Mouse (Mus musculus) left cerebral cortex, postnatal 36 days (tissue): Measurements from ENCODE around the gene Scamp3. TPM values are rescaled to one million over a fixed set of nuclear protein-coding genes. Genes with fewer than 3 reads are reported as not detected.

Source experiments
- DNase-seq, 2 experiments: peaks; one replicate each; pipeline ENCODE4 v3.0.0; 2021 to 2022; ENCODE audit warnings: low spot score in 2 of 2, mixed read lengths in 1 of 2
- intact Hi-C: fragments of 180-260 bp; cut with DNase I; formaldehyde crosslinking; loops from one replicate; pipeline ENCODE4 v1.15.1; 2025
- total RNA-seq, 2 experiments: library from RNA; stranded (reverse); gene quantifications; 2 replicates each; pipeline ENCODE4 v1.2.3; 2021

Gene Scamp3
- total RNA-seq, 2 experiments from 2014 or later, result 64.0 to 67.2 TPM

DNA sequence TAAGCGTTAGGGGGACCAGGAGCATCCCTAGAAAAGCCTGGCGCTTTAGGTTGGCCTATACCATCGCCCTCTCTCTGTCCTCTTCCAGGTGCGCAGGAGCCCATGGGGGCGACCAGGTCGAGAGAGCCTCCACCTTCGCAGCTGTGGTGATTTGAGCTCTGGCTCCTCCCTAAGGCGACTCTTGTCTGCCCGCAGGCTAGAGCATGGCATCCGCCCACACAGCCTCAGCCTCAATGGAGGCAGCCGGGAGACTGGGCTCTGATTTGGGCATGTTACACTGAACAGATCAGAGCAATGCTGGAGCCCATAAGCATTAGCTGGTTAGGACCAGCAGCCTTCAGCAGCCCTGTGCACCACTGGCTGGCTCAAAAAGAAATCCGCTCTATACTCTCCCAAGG, 11.2 kb downstream of the Scamp3 start:
- DNase-seq, result no peak
- intact Hi-C loops, result no loop called here

DNA sequence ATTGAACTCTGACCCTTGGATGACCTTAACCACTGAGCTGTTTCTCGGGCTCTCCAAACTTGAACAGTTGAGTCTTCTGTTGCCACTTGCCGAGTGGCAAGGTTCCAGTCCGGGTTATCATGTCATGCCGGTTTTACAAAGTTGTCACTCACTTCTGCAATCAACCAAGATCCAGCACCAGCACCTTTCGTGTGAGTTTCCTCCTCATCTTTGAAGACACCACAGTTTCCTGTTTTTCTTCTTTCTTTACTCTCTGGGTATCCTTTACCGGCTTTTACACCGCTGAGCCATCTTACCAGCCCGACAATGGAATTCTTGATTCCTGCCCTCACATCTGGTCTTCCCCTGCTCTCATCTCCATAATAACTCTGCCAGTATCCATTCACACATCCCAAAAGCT, 13.2 kb downstream of the Scamp3 start:
- DNase-seq, result no peak
- intact Hi-C loops, result no loop called here

DNA sequence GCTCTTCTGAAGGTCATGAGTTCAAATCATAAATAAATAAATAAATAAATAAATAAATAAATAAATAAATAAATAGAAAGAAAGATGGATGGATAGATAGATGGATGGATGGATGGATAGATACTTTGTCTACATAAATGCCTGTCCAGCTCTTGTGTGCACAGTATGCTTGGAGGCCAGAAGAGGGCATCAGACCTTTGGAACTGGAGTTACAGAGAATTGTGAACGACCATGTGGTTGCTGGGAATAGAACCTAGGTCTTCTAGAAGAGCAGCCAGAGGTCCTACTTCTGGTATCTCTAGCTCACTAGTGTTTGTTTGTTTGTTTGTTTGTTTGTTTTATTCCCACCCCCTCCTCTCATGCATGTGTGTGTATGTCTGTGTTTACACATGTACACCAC, 16.1 kb downstream of the Scamp3 start:
- intact Hi-C loops, result no loop called here
- no peak for DNase-seq

DNA sequence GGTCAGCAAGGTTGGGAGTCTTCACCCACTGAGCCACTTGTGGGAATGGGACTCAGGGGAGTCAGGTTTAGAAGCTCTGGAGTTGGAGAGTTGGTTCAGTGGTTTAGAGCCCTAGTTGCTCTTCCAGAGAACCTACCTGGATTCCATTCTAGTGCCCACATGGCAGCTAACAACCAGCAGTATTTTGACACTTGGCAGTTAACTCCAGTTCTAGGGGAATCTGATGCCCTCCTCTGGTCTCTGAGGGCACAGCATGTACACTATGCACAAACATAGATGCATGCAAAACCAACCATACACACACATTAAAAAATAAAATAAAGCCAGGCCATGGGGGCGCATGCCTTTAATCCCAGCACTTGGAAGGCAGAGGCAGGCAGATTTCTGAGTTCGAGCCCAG, 16.6 kb downstream of the Scamp3 start:
- intact Hi-C loops, result no loop called here

GRCm38 (mm10) chr3:89195979-89196877, 19.0 kb downstream of the Scamp3 start:
- intact Hi-C loops, result loop anchor here (5.0 kb wide), 1 partner anchor 46 kb away; no protein-coding TSS in a partner anchor
- DNase-seq, result peak; percentile 83

More for the DNA sequence above, 16.6 kb downstream of the Scamp3 start:
- DNase-seq, result no peak

DNA sequence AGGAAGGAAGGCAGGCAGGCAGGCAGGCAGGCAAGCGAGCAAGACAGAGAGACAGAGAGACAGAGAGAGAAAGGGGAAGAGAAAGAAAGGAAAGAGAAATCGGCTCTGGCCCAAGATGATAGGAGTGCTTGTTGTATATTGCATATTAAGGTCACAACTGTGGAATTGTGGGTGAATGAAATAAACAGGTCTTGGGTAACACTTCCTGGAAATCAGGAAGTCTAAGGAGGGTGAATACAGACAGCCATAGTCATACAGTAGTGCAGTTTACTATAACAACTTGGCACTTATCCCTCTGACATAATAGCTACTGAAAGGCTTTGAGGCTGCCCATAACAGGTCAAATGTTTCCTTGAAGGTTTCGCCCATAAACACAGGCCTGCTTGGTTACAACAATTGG, 22.6 kb downstream of the Scamp3 start:
- intact Hi-C loops, result loop anchor here (5.0 kb wide), 1 partner anchor 42 kb away; no protein-coding TSS in a partner anchor
- DNase-seq, result no peak

DNA sequence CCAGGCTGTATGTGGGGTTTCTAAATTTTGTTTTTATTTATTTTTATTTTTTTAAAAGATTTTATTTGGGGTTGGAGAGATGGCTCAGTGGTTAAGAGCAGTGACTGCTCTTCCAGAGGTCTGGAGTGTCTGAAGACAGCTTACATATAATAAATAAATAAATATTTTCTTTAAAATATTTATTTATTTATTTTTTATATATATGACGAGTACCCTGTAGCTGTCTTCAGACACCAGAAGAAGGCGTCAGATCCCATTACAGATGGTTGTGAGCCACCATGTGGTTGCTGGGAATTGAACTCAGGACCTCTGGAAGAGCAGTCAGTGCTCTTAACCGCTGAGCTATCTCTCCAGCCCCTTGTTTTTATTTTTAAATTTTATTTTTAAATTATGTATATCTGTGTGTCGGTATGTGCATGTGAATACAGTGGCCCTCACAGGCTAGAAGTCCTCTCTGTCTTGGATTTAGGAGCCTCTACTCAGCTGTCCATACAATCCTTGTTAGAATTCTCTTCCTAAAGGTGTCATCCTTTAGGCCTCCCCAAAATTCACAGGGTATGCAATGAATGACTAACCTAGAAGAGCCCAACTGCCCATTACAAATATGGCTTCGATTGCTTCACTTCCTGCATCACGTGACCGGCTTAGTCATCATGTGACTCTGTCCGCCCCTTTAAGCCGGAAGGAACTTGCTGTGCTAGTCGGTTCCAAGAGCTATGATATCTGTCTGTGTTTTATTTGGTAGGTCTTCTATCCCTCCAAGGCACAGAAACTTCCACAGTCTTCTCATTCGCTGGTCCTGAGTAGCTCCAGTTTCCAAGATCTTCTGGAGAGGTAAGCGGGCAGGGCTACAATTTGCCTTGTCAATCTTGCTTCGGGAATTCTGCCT, 25.2 kb downstream of the Scamp3 start, which contains the start of gene Gba:
Gba (plus strand) TSS at position 676 of the 889 bp plus-strand sequence.
- intact Hi-C loops, result no loop called here
- peak; percentile 78 to 84 for DNase-seq

DNA sequence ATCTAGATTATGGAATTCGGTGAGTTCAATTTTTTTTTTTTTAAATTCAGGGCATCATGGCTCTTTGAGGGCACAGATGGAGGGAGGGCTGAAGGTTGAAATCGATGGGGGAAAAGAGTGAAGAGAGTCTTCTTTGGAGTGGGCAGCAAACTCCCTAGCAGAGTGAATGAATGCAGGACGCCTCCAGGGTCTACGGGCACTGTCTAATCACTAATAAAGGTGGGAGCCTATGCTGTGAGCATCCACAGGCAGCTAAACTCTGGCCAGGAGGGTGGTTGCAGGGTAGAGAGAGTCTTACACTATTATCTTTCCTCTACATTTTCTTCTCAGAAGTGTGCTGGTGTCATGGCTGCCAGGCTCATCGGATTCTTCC, 25.9 kb downstream of the Scamp3 start:
- intact Hi-C loops, result no loop called here
- DNase-seq, result no peak

- intact Hi-C loops, result no loop called here
- DNase-seq, result no peak
Measured at GRCm38 (mm10) chr3:89206079-89206478, 28.8 kb downstream of the Scamp3 start.

DNA sequence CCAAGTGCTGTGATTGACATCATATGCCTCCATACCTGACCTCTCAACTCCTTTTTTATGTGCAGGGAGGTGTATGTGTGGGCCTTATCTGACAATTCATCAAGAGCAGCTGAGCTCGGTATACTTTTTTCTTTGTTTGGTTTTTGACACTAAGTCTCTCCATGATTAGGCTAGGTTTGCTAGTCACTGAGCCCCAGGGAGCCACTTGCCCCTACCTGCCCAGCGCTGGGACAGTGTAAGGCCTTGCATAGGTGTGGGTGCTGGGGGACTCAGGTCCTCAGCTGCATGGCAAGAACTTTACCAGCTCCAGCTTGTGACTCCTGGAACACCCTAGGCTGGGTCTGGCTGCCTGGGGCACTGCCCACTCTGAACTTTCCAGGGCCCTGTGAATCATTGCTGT, 29.4 kb downstream of the Scamp3 start:
- DNase-seq, result no peak
- intact Hi-C loops, result no loop called here

GRCm38 (mm10) chr3:89208075-89208657, 30.9 kb downstream of the Scamp3 start:
- no peak for DNase-seq
- intact Hi-C loops, result no loop called here

DNA sequence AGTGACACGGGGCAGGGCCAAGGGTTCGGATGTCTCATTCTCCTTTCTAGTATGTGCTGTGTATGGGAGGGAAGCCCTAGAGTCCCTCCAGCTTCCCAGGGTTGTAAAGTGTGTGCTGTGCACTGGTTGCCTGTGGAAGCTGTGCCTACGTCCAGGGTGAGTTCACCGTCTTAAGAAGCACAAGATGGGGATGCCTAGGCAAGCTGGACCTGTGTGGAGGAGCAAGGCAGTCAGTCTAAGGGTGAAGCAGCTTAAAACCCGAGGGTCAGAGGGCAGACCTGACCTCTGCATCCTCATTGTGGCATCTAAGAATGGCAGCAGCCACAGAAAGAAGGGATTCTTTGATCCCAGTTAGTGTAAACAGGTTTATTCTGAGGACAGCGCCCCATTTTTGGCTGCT, 31.5 kb downstream of the Scamp3 start:
- no peak for DNase-seq
- intact Hi-C loops, result no loop called here

DNA sequence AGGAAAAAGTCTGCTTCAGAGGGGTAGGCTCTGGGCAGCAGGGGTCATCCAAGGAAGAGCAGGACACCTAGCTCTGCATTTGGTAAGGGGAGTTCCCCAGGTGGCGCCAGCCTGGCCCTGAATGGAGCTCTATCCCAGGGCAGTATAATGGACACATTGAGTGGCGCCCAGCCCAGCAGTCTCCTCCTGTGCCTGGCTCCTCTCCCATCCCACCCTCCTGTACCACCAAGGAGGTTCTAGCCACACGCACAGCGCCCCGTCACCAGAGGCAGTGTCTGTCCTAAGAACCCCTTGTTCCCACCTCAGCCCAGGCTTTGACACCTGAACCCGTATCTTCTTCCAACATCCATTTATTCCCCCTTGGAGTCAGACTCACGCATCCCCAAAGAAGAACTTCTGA, 32.5 kb downstream of the Scamp3 start:
- no peak for DNase-seq
- intact Hi-C loops, result loop anchor here (5.0 kb wide), 1 partner anchor 117 kb away; the partner anchor contains the start of gene Rusc1

DNA sequence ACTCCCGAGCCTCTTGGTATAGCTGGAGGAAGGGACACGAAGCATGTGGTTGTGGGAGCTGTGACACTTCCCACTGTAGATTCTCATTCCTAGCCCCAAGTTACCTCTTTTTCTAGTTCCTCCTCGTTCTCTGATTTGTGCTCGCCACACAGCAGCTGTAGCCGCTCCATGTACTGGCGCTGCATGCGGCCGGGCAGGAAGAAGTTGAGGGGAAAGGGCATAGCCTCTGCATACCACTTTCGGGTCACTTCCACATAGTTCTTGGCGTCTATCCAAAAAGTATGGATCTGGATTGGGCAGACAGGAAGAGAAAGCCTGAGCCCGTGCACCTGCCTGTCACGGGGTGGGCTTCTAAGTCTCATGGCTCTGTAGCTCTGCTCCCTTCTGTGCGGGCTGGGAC, 32.9 kb downstream of the Scamp3 start:
- intact Hi-C loops, result loop anchor here (5.0 kb wide), 1 partner anchor 118 kb away; the partner anchor contains the start of gene Rusc1
- DNase-seq, result no peak

GRCm38 (mm10) chr3:89210731-89211130, 33.5 kb downstream of the Scamp3 start:
- DNase-seq, result no peak
- intact Hi-C loops, result loop anchor here (5.0 kb wide), 1 partner anchor 118 kb away; the partner anchor contains the start of gene Rusc1

GRCm38 (mm10) chr3:89213803-89214530, 36.7 kb downstream of the Scamp3 start:
- intact Hi-C loops, result loop anchor here (5.0 kb wide), 1 partner anchor 122 kb away; the partner anchor contains the start of gene Rusc1
- peak; percentile 92 to 93 for DNase-seq

- intact Hi-C loops, result loop anchor here (5.0 kb wide), 1 partner anchor 123 kb away; the partner anchor contains the start of gene Rusc1
- no peak for DNase-seq
Measured at GRCm38 (mm10) chr3:89214681-89215411, 37.6 kb downstream of the Scamp3 start, which contains the start of gene Thbs3. Gene Thbs3, plus strand, starts transcription at chr3:89215180.

- DNase-seq, result peak; percentile 75 to 83
- intact Hi-C loops, result no loop called here
Measured at GRCm38 (mm10) chr3:89215853-89216252, 38.6 kb downstream of the Scamp3 start.
